Mouse (Mus musculus): Measurements from ENCODE around the gene Tekt5. TPM values are rescaled to one million over a fixed set of nuclear protein-coding genes. Genes with fewer than 3 reads are reported as not detected.
A peak's percentile ranks its signal among the peaks of the same experiment; 100 is the strongest.

Tekt5 gene
- polyA plus RNA-seq, 1 experiment from 2014 or later: 27.5 TPM

DNA sequence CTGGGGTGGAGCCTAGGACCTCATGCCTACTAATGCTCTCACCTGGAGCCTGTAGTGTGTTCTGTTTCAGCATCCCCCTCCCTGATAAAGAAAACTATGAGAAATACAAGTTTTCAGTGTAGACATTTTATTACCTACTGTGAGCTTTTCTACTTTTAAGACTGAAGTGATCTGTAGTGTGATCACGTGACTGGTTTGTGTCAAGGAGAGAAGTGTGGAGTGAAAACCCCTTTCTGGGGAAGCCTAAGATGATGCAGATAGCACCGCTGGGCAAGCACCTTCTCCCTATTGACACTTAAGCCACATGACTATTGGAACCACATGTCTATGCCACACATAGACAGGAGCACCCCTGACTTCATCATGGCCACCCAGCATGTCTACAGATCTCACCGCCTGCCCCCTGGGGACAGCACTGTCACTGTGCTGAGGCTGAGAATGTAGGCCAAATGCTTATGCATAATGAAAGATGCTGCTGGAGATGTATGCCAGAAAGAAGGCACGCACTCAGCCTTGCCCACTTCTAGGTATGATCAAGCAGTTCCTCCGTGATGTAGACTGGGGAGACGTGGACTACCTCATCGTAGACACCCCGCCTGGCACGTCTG is 25.3 kb upstream of the Tekt5 start:
- Histone ChIP-seq H3K4me1 (ENCODE audit: control insufficient read depth, insufficient read depth, low read depth, low read length) (no peaks in the 10 kb centered on the region), H3K4me3 (ENCODE audit: low read length) (no peak overlapping the region), H3K9me3 (ENCODE audit: control insufficient read depth, low read length) (no peaks in the 10 kb centered on the region), H3K27ac (ENCODE audit: low read depth, low read length) (no peak overlapping the region), H3K9ac (ENCODE audit: low read depth, low read length) (no peak overlapping the region), H3K36me3 (ENCODE audit: control insufficient read depth, insufficient read depth, low read length) (peaks cover 58% of the 10 kb centered on the region), H3K4me2 (ENCODE audit: low read length) (no peak overlapping the region), H3K27me3 (replicated peaks; ENCODE audit: control insufficient read depth, insufficient read depth, low read length) (no peaks in the 10 kb centered on the region)
- WGBS: 92% methylated on average over 9 of the region's 9 CpGs
- ATAC-seq: no peak

DNA sequence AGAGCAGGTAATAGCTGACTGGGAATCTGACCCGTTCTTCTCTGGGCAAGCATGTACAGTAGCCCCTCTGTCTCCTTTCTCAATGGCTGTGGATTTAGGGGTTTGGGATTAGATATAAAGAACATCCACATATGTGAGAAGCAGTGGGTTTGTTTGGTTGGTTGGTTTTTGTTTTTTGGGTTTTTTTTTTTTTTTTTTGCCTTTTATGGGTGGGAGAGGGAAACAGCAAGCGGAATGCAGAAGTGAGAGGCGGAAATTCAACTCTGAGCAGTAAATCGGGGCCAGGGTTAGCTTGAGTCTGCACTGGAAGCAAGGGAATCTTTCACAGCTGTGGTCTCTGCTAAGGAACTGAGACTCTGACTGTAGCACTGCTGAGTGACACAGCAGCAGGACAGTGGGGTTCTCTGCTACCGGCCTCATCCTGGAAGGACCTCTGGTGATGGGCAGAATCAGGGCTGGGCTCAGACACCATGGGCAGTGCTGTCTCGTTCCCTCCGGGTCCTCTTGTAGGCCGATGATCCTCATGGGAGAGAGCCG is 22.5 kb upstream of the Tekt5 start:
- Histone ChIP-seq H3K9ac (ENCODE audit: low read depth, low read length) (no peak overlapping the region), H3K27ac (ENCODE audit: low read depth, low read length) (no peak overlapping the region), H3K27me3 (replicated peaks; ENCODE audit: control insufficient read depth, insufficient read depth, low read length) (no peaks in the 10 kb centered on the region), H3K36me3 (ENCODE audit: control insufficient read depth, insufficient read depth, low read length) (peaks cover 36% of the 10 kb centered on the region), H3K4me2 (ENCODE audit: low read length) (no peak overlapping the region), H3K4me1 (ENCODE audit: control insufficient read depth, insufficient read depth, low read depth, low read length) (peaks cover under 1% of the 10 kb centered on the region; the same call in 1 of the 2 replicates), H3K9me3 (ENCODE audit: control insufficient read depth, low read length) (no peaks in the 10 kb centered on the region), H3K4me3 (ENCODE audit: low read length) (no peak overlapping the region)
- ATAC-seq: no peak
- WGBS: 97% methylated on average over 9 of the region's 9 CpGs

DNA sequence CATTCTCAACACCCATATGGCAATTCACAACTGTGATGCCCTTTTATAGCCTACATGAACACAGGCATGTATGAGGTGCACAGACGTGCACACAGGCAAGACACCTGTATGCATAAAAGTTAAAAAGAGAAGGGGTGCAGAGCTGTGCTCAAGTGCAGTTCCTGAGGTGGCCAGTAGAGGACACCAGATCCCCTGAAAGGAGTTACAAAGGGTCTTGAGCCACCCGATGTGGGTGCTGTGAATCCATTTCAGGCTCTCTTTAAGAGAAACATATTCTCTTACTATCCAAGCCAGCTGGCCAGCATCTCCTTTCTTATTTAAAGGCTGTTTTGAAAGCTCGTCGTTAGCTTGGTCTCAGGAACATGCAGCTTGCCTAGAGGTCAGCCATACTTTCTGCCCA is 21.6 kb upstream of the Tekt5 start:
- Histone ChIP-seq H3K4me1 (ENCODE audit: control insufficient read depth, insufficient read depth, low read depth, low read length) (peaks cover 5% of the 10 kb centered on the region; the same call in 1 of the 2 replicates), H3K27me3 (replicated peaks; ENCODE audit: control insufficient read depth, insufficient read depth, low read length) (no peaks in the 10 kb centered on the region), H3K9me3 (ENCODE audit: control insufficient read depth, low read length) (no peaks in the 10 kb centered on the region), H3K4me2 (ENCODE audit: low read length) (no peak overlapping the region), H3K4me3 (ENCODE audit: low read length) (no peak overlapping the region), H3K27ac (ENCODE audit: low read depth, low read length) (no peak overlapping the region), H3K36me3 (ENCODE audit: control insufficient read depth, insufficient read depth, low read length) (peaks cover 31% of the 10 kb centered on the region), H3K9ac (ENCODE audit: low read depth, low read length) (no peak overlapping the region)
- WGBS: 91% methylated on average over 4 of the region's 4 CpGs
- no peak for ATAC-seq

DNA sequence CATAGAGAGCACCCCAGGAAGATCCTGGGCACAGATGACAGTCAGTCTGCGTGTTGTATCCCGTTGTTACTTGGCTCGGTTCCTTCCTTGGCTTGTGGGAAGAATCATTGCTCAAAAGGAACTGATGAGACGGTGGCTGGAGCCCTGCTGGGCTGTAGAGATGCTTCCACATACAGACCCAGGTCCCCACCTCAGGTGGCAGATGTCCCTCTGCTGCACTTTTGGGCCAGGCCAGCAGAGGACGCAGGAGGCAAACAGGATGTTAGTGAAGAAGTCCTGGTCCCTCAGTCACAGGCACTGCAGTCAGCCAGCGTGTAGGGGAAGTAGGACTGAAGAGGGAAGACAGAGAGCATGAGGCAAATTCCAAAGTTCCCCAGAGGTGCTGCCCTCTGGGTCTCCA is 20.7 kb upstream of the Tekt5 start:
- WGBS: 61% methylated on average over 6 of the region's 6 CpGs
- Histone ChIP-seq H3K36me3 (ENCODE audit: control insufficient read depth, insufficient read depth, low read length) (peaks cover 23% of the 10 kb centered on the region), H3K4me2 (ENCODE audit: low read length) (no peak overlapping the region), H3K4me3 (ENCODE audit: low read length) (no peak overlapping the region), H3K9me3 (ENCODE audit: control insufficient read depth, low read length) (no peaks in the 10 kb centered on the region), H3K9ac (ENCODE audit: low read depth, low read length) (no peak overlapping the region), H3K4me1 (ENCODE audit: control insufficient read depth, insufficient read depth, low read depth, low read length) (peaks cover 9% of the 10 kb centered on the region), H3K27me3 (replicated peaks; ENCODE audit: control insufficient read depth, insufficient read depth, low read length) (no peaks in the 10 kb centered on the region), H3K27ac (ENCODE audit: low read depth, low read length) (no peak overlapping the region)
- ATAC-seq: no peak

DNA sequence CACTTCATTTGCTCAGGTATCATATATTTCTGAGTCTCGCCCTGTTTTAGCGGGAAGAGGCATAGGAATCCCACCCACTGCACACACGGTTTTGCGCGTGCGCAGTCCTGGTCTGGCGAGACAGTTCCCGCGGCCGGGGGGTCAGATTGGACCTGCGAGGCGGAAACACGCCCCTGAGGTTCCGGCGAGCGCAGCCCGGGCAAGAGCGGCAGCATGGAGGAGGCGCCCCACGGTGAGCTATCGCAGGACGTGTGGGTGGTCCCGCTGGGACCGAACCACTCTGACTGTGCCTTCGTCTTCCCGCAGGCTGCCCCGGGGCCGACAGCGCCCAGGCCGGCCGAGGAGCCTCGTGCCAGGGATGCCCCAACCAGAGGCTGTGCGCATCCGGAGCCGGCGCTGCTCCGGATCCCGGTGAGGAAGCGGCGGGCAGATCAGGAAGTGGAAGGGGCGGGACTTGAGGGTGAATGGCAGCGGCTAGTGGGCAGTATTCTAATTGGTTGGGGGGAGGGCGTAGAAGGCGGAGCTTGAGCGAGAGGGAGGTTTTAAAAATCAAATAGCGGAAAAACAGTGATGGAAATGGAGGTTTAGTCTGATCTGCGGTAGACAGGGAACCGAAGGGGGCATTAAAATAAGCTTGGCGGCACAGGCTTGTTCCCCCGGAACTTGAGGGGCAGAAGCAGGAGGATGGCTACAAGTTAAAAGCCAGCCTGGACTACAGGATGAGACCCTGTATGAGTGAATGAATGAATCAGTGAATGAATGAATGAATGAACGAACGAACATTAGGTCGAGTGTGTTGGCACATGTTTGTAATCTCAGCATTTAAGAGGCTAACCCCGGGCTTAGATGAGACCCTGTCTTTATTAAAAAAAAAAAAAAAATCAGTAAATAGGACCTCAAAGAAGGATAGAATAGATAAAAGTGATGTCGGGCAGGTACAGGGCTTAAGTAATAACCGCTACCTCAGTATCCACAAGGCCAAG is 16.8 kb upstream of the Tekt5 start, which contains the start of gene Nubp1:
Gene Nubp1, plus strand, starts transcription at position 185 of the 983 bp plus-strand sequence.
- peak within 1 kb of the TSS; percentile 86 for H3K9ac ChIP-seq (ENCODE audit: low read depth, low read length)
- H3K4me2 ChIP-seq (ENCODE audit: low read length): peak within 1 kb of the TSS; percentile 59
- 2% methylated on average over 55 of the region's 56 CpGs for WGBS
- peaks cover 9% of the 10 kb centered on the region for H3K4me1 ChIP-seq (ENCODE audit: control insufficient read depth, insufficient read depth, low read depth, low read length)
- peaks cover 5% of the 10 kb centered on the region; the same call in 1 of the 2 replicates for H3K27me3 ChIP-seq (replicated peaks; ENCODE audit: control insufficient read depth, insufficient read depth, low read length)
- peak within 1 kb of the TSS; percentile 83 for H3K4me3 ChIP-seq (ENCODE audit: low read length)
- H3K36me3 ChIP-seq (ENCODE audit: control insufficient read depth, insufficient read depth, low read length): peaks cover 4% of the 10 kb centered on the region
- 0 out of 2 replicates have a peak, but pooled peaks cover 2% of the 10 kb centered on the region for H3K9me3 ChIP-seq (ENCODE audit: control insufficient read depth, low read length)
- peak within 1 kb of the TSS; percentile 97 for H3K27ac ChIP-seq (ENCODE audit: low read depth, low read length)
- ATAC-seq: peak; percentile 98

DNA sequence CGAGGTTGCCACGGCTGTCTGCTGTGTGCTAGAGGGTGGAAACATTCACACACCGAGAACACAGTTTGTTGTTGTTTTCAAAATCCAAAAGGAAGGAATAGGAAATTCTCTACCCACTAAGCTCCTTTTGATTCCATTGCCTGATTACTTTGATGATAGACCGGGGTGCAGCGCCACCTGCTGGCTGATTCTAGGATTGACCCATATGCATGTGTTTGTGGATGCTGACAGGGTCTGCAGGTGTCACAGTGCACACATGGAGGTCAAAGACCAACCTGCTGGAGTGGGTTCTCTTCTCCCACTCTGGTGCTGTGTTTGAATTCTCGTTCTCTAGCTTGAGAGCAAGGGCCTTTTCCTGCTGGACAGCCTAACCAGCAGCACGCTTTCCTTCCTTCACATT is 3.9 kb upstream of the Tekt5 start:
- Histone ChIP-seq H3K36me3 (ENCODE audit: control insufficient read depth, insufficient read depth, low read length) (no peaks in the 10 kb centered on the region), H3K4me1 (ENCODE audit: control insufficient read depth, insufficient read depth, low read depth, low read length) (peaks cover 8% of the 10 kb centered on the region), H3K9me3 (ENCODE audit: control insufficient read depth, low read length) (no peaks in the 10 kb centered on the region), H3K4me3 (ENCODE audit: low read length) (no peak overlapping the region), H3K9ac (ENCODE audit: low read depth, low read length) (no peak overlapping the region), H3K4me2 (ENCODE audit: low read length) (no peak overlapping the region), H3K27me3 (replicated peaks; ENCODE audit: control insufficient read depth, insufficient read depth, low read length) (peaks cover 3% of the 10 kb centered on the region; the same call in 1 of the 2 replicates), H3K27ac (ENCODE audit: low read depth, low read length) (no peak overlapping the region)
- 26% methylated on average over 7 of the region's 7 CpGs for WGBS
- ATAC-seq: 0 out of 2 replicates have a peak, but pooled peaks have one; percentile 24

DNA sequence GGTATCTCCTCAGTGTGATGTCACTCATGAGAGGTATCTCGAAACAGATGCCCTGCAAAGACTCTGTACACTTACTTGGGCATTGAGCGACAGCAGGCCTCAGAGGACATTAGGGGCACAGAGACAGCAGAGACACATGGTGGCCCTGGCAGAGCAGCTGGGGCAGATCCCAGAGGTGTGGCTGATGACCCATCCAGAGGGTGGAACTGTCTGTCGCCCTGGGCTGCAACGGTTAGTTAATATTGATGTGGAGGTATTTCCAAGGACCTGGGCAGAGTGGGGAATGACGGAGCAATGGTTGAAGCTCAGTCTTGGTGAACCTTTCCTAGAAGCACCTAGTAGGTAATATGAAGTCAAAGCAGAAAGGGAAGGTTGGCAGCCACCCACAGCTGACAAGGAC is 3.5 kb upstream of the Tekt5 start:
- no peaks in the 10 kb centered on the region for H3K36me3 ChIP-seq (ENCODE audit: control insufficient read depth, insufficient read depth, low read length)
- no peak overlapping the region for H3K27ac ChIP-seq (ENCODE audit: low read depth, low read length)
- H3K4me3 ChIP-seq (ENCODE audit: low read length): no peak overlapping the region
- H3K9me3 ChIP-seq (ENCODE audit: control insufficient read depth, low read length): no peaks in the 10 kb centered on the region
- H3K4me1 ChIP-seq (ENCODE audit: control insufficient read depth, insufficient read depth, low read depth, low read length): peaks cover 8% of the 10 kb centered on the region
- ATAC-seq: no peak
- peaks cover 3% of the 10 kb centered on the region; the same call in 1 of the 2 replicates for H3K27me3 ChIP-seq (replicated peaks; ENCODE audit: control insufficient read depth, insufficient read depth, low read length)
- 65% methylated on average over 5 of the region's 5 CpGs for WGBS
- H3K9ac ChIP-seq (ENCODE audit: low read depth, low read length): no peak overlapping the region
- no peak overlapping the region for H3K4me2 ChIP-seq (ENCODE audit: low read length)

DNA sequence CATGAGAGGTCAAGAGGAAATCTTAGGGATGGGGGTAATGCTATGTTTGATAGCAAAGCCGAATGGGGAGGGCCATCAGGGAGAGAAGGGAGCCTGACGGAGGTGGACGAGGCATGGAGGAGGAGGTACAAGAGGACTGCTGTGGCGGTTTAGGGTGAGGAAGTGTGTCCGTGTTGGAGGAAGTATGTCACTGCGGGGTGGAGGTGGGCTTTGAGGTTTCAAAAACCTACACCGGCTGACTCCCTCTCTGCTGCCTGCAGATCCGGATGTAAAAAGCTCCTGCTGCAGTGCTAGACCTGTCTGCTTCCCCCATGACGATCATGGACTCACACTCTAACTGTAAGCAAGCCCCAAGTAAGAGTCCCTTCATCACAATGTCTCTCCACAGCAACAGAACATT is 2.7 kb downstream of the Tekt5 start:
- Histone ChIP-seq H3K4me2 (ENCODE audit: low read length) (no peak overlapping the region), H3K9ac (ENCODE audit: low read depth, low read length) (no peak overlapping the region), H3K4me3 (ENCODE audit: low read length) (no peak overlapping the region), H3K9me3 (ENCODE audit: control insufficient read depth, low read length) (no peaks in the 10 kb centered on the region), H3K4me1 (ENCODE audit: control insufficient read depth, insufficient read depth, low read depth, low read length) (peaks cover 8% of the 10 kb centered on the region), H3K27me3 (replicated peaks; ENCODE audit: control insufficient read depth, insufficient read depth, low read length) (peaks cover 3% of the 10 kb centered on the region; the same call in 1 of the 2 replicates), H3K27ac (ENCODE audit: low read depth, low read length) (no peak overlapping the region), H3K36me3 (ENCODE audit: control insufficient read depth, insufficient read depth, low read length) (no peaks in the 10 kb centered on the region)
- no peak for ATAC-seq
- WGBS: 83% methylated on average over 9 of the region's 9 CpGs

Data from hindbrain, embryonic 16.5 days (tissue).